9 mouse cellular contexts compared by ENCODE assay signal in the genomic region with DNA sequence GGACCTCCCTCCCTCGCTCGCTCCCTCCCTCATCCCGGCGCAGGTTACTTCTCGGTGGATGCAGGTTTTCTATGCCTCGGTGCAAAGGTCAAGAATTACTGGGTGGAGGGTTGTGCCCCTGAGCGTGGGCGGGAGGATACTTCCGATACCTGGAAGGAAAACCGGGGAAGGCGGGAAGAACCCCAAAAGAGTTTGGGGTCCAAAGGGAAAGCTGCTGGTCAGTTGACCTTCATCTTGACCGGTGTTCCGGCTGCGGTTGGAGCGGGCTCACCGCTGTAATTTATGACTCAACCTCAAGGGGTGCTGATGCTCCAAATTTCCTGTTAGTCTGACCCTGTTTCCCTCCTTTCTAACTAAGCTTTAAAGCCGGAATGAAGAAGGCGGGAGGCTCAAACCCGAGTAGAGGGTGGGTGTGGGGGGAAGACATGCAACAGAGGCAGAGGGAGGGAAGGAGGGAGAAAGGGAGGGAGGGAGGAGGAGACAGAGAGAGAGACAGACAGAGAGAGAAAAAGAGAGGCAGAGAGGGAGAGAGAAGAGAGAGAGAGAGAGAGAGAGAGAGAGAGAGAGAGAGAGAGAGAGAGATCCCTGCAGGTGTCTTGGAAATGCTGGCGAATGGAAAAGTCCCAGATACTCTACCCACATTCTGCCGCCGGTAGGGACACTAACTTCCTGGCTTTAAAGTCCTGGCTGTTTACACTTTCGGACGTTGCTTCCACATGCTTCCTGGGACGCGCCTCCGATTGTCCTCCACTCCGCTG. TPM values are rescaled to one million over a fixed set of nuclear protein-coding genes. Genes with fewer than 3 reads are reported as not detected.
DNase-seq lines count a peak whose midpoint lies in the region; ATAC-seq and TF ChIP-seq lines count a peak whose summit lies in the region.
"Had no signal": no experiment of that assay in that cellular context is flagged by ENCODE, and none has a peak within 500 bp of the region (broad histone marks: within the 10 kb centered on the region; RNA-seq: fewer than 3 reads in every experiment).

No protein-coding gene starts in this region.

- no peak overlapping the region for H3K9ac ChIP-seq in hindbrain, embryonic 15.5 days
- H3K9ac ChIP-seq in liver, adult 2 months (ENCODE audit: low read depth, low read length): no peak overlapping the region
- no peak overlapping the region for H3K9ac ChIP-seq in midbrain, embryonic 16.5 days (ENCODE audit: low read depth, low read length)

- peaks cover 60% of the 10 kb centered on the region for H3K27me3 ChIP-seq in hindbrain, embryonic 15.5 days
- H3K27me3 ChIP-seq in liver, adult 2 months (ENCODE audit: control insufficient read depth, insufficient read depth, low read length): peaks cover 14% of the 10 kb centered on the region; the same call in 1 of the 2 replicates
- peaks cover 54% of the 10 kb centered on the region for H3K27me3 ChIP-seq in midbrain, embryonic 16.5 days (ENCODE audit: control insufficient read depth, insufficient read depth, low read depth, low read length)

- no peak overlapping the region for H3K27ac ChIP-seq in embryonic fibroblast, embryonic 13.5 days (ENCODE audit: insufficient read depth, low read length)
- H3K27ac ChIP-seq in hindbrain, embryonic 15.5 days (replicated peaks): no peak overlapping the region
- H3K27ac ChIP-seq in liver, adult 2 months (replicated peaks; ENCODE audit: insufficient read depth, low read depth, low read length): no peak overlapping the region
- no peak overlapping the region for H3K27ac ChIP-seq in midbrain, embryonic 16.5 days (ENCODE audit: low read length)

- peak overlapping the region; percentile 53 for H3K4me2 ChIP-seq in hindbrain, embryonic 15.5 days
- peak overlapping the region; percentile 50 for H3K4me2 ChIP-seq in midbrain, embryonic 16.5 days (ENCODE audit: low read length)

- H3K79me2 ChIP-seq in liver, adult 2 months (ENCODE audit: control insufficient read depth, insufficient read depth, low read length): no peaks in the 10 kb centered on the region

- no peak for TF ChIP-seq POLR2A in embryonic fibroblast, embryonic 13.5 days (IDR thresholded peaks at IDR 0.05; ENCODE audit: low read depth, low read length)
- TF ChIP-seq POLR2A in liver, adult 2 months (IDR thresholded peaks at IDR 0.05; ENCODE audit: extremely low read depth, insufficient read depth, low read length): no peak

- no peaks in the 10 kb centered on the region for H3K9me3 ChIP-seq in hindbrain, embryonic 15.5 days
- no peaks in the 10 kb centered on the region for H3K9me3 ChIP-seq in midbrain, embryonic 16.5 days (replicated peaks; ENCODE audit: control insufficient read depth, low read length, poor library complexity, severe bottlenecking)

- H3K4me3 ChIP-seq in embryonic fibroblast, embryonic 13.5 days (ENCODE audit: insufficient read depth, low read length): peak overlapping the region; percentile 46
- H3K4me3 ChIP-seq in hindbrain, embryonic 15.5 days: peak overlapping the region; percentile 15
- peak overlapping the region; percentile 36 for H3K4me3 ChIP-seq in liver, adult 2 months (ENCODE audit: insufficient read depth, low read depth, low read length)
- H3K4me3 ChIP-seq in midbrain, embryonic 16.5 days (ENCODE audit: low read depth, low read length): peak overlapping the region; percentile 17

- WGBS in hindbrain, embryonic 15.5 days: under 1% methylated on average over 28 of the region's 28 CpGs
- under 1% methylated on average over 28 of the region's 28 CpGs for WGBS in liver, adult 2 months
- WGBS in midbrain, embryonic 16.5 days: under 1% methylated on average over 28 of the region's 28 CpGs

- H3K4me1 ChIP-seq in embryonic fibroblast, embryonic 13.5 days (ENCODE audit: control insufficient read depth, insufficient read depth, low read length): no peaks in the 10 kb centered on the region
- peaks cover 28% of the 10 kb centered on the region for H3K4me1 ChIP-seq in hindbrain, embryonic 15.5 days (replicated peaks)
- peaks cover 11% of the 10 kb centered on the region for H3K4me1 ChIP-seq in liver, adult 2 months (ENCODE audit: control insufficient read depth, insufficient read depth, low read length)
- peaks cover 28% of the 10 kb centered on the region; the same call in 1 of the 2 replicates for H3K4me1 ChIP-seq in midbrain, embryonic 16.5 days (ENCODE audit: control insufficient read depth, insufficient read depth, low read length)

- intact Hi-C loops in gastrocnemius, postnatal 14 days (cut with DNase I; ENCODE audit: low total_unique reads): loop anchor here (5.0 kb wide), 1 partner anchor 391 kb away; no protein-coding TSS in a partner anchor

- H3K36me3 ChIP-seq in hindbrain, embryonic 15.5 days: no peaks in the 10 kb centered on the region
- H3K36me3 ChIP-seq in liver, adult 2 months (ENCODE audit: control insufficient read depth, insufficient read depth, low read length): no peaks in the 10 kb centered on the region
- no peaks in the 10 kb centered on the region for H3K36me3 ChIP-seq in midbrain, embryonic 16.5 days (ENCODE audit: control insufficient read depth, insufficient read depth, low read length)

- no peak for ATAC-seq in hindbrain, embryonic 15.5 days (ENCODE audit: low FRiP score, low read depth)
- no peak for ATAC-seq in midbrain, embryonic 16.5 days

- TF ChIP-seq CTCF in embryonic fibroblast, embryonic 13.5 days (IDR thresholded peaks at IDR 0.05; ENCODE audit: borderline replicate concordance, insufficient read depth, low read length): no peak
- TF ChIP-seq CTCF in liver, adult 2 months (IDR thresholded peaks at IDR 0.05; ENCODE audit: low read depth, low read length): peak; percentile 38

- peak; percentile 33 for DNase-seq in gastrocnemius, postnatal 14 days
- DNase-seq in gastrocnemius, adult 18-20 months (ENCODE audit: low spot score): no peak
- peak; percentile 60 to 73 for DNase-seq in adrenal gland, postnatal 36 days
- peak; percentile 53 for DNase-seq in liver, adult 2 months (ENCODE audit: extremely low read depth, low read depth, low spot score)
- DNase-seq in frontal cortex, postnatal 10 days (ENCODE audit: low spot score in 2 of 2): no peak

RNA-seq across cellular contexts. Expression of a gene that starts 10.3 kb away (rescaled TPM):
- total RNA-seq in gastrocnemius, postnatal 14 days (2021): not detected
- not detected for total RNA-seq in gastrocnemius, adult 18-20 months (2021)
- under 1 TPM; 0.30 to 0.33 TPM for total RNA-seq in adrenal gland, postnatal 36 days (2021)
- not detected in 2 replicates for polyA plus RNA-seq in embryonic fibroblast, embryonic 13.5 days (2011; ENCODE audit: insufficient read length, low read depth, missing spikeins)
- 1.7 and 2.3 TPM in 2 replicates for polyA plus RNA-seq in hindbrain, embryonic 15.5 days (2015; fragmentation: Nextera tagmentation; extraction: Ambion mirVana)
- total RNA-seq in liver, adult 2 months (2014; rRNA removed): not detected in 2 replicates
- 0.11 TPM in 1 of 2 replicates, not detected in the other for polyA plus RNA-seq in liver, adult 2 months (2012; rRNA removed)
- polyA plus RNA-seq in midbrain, embryonic 16.5 days (2015; fragmentation: Nextera tagmentation; extraction: Ambion mirVana): 1.4 and 2.0 TPM in 2 replicates
- total RNA-seq: MEL had no signal

RNA-seq across cellular contexts. Expression of a gene that starts 17.8 kb away (rescaled TPM):
- 100 to 1,000 TPM; 157 TPM for total RNA-seq in gastrocnemius, postnatal 14 days (2021)
- 100 to 1,000 TPM; 385 to 446 TPM for total RNA-seq in gastrocnemius, adult 18-20 months (2021)
- 100 to 1,000 TPM; 110 to 143 TPM for total RNA-seq in adrenal gland, postnatal 36 days (2021)
- polyA plus RNA-seq in embryonic fibroblast, embryonic 13.5 days (2011; ENCODE audit: insufficient read length, low read depth, missing spikeins): 85.1 and 111 TPM in 2 replicates
- 46.2 and 48.6 TPM in 2 replicates for polyA plus RNA-seq in hindbrain, embryonic 15.5 days (2015; fragmentation: Nextera tagmentation; extraction: Ambion mirVana)
- total RNA-seq in liver, adult 2 months (2014; rRNA removed): 41.1 and 47.3 TPM in 2 replicates
- polyA plus RNA-seq in liver, adult 2 months (2012; rRNA removed): 6.7 and 9.0 TPM in 2 replicates
- 41.5 and 44.2 TPM in 2 replicates for polyA plus RNA-seq in midbrain, embryonic 16.5 days (2015; fragmentation: Nextera tagmentation; extraction: Ambion mirVana)

Comparison
In these comparisons a context has a peak if more than half of its experiments do, and no peak if none do; other contexts are left out.
1. DNase-seq: peak in gastrocnemius, postnatal 14 days (single experiment), adrenal gland, postnatal 36 days (2 of 2) and liver, adult 2 months (single experiment); none in gastrocnemius, adult 18-20 months (single experiment) and frontal cortex, postnatal 10 days (0 of 2).
2. Peak in every context shown above with its lines, with median percentiles within 50 percentile points of each other: H3K4me3 ChIP-seq.